Mouse (Mus musculus): ENCODE results near the gene Prim2.
"Not testable (repeated sequence)": the region's sequence is repeated elsewhere in the genome, so short reads cannot be mapped to it uniquely, and the experiment has no call there.

Gene Prim2

DNA sequence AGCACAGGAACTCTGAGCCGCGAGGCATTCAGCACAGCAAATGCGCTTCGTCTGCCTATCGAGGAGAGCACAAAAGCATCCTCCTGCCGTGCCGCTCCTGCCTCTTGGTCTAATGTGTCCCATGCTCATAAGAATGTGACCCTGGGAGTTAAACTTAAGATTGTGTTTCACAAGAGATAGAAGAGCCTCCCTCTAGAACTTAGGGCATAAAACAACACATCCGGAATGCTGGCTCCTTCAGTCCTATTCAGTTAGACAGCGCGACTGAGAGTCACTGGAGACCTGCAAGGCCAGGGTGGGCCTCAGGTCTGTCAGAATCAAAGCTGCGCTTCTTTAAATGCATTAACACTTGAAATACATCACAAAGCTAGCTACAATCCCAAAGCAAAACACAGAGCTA lies 18.7 kb downstream of the Prim2 start:
- DNase-seq: peak; percentile 59

DNA sequence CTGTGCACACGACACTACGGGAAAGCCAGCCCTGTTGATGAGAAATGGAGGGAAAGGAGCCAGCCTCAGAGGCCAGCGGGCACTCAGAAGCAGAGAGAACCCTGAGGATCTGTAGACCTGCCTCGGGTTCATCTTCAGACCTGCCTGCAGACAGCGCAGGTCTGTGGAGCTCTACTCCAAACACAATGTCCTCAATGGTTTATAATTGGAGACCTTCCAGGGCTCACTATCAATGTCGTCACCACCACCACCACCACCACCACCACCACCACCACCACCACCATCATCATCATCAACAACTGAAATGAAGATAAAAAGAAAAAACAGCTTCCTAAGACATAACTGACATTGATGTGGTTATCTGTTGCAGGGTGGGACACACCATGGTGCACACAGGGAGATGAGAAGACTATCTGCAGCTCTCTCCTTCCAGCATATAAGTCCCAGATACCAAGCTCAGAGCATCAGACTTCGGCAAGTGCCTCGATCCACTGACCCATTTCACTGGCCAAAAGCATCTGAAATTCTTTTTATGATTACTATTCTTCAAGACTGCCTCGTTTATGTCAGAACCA lies 20.0 kb downstream of the Prim2 start:
- DNase-seq: peak; percentile 23

DNA sequence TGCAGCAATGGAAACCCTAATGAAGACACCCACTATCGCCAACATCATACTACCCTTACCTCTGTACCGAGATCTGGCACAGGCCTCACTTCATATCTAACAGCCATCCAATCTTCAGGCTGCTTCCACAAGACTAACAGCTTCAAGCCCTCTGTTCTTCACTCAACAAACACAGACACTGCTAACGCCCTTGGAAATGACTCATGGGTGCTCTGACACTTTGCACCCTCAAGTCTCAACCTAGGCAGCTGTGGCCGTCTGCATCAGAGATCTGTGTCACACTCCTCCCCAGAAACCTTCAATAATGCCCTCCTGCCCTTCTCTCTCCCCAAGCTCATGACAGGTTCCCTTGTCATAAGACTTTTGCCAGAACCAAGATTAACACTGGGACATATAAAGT lies 20.6 kb downstream of the Prim2 start:
- DNase-seq: peak; percentile 62

DNA sequence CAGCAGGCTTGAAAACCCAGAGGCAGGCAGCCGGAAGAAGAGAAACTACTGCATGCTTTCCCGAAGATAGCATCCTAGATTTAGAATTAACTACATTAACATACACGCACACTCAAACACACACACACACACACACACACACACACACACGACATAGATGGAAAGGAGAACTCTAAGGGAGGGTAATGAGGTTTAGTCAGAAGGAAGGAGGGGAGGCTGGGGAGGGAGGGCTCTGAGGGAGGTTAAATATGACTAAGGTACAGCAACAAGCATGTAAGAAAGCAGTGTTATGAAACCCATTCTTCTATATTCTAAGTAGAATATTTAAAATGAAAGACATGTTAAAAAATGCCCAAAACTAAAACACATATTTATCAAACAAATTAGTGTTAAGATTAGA lies 21.9 kb downstream of the Prim2 start:
- peak; percentile 16 for DNase-seq

DNA sequence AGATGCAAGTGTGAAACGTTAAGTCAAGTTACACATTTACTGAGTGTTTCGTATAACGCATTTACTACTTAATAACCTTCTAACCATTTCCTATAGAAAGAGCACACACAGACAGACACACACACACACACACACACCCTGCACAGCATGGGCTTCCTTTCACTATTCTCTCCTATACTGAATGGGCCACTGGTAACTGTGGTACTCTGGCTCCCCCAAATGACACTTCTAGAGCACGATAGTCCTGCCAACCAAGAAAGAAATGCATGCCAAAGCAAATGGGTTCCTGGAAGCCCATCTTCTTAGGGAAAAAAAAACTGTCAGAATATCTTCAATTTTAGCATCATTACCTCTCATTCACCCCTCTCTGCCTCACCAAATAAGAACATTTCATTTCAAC lies 22.4 kb downstream of the Prim2 start:
- DNase-seq: peak; percentile 37

DNA sequence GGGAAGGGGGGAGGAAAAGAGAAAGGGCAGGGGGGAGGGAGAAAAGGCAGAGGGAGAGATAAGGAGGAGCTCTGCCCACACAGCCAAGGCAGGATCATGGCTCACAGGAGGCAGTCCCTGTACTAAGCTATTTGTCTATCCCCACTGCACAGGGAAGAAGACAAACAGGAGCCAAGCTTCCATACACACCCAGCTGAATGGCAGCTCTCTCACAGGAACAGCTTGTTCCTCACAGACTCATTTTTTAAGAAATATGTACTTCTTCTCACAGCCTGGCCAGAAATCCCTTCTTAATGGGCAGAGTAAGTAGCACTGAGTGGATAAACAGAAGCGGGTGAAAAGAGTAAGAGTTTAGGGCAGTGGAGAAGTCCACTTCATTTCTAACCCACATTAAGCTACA lies 23.9 kb downstream of the Prim2 start:
- peak; percentile 96 for DNase-seq

DNA sequence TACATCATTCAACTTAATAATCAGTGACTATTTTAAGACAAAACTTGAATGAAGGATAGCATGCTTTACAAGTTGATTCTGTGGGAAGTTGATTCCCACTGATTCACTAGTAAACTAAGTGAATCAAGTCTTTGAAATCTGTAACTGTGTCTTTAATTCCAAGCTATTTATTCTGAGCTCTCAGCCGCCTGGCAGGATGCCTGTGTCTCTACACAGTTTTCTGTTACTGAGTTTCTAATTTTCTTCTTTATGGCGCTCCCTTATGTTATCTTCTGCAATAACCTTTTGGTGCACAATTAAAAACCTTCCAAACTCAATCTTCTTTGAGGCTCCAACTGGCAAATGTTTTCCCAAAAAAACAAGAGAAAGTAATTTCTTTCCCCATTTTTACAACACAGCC lies 28.5 kb downstream of the Prim2 start:
- peak; percentile 66 for DNase-seq

DNA sequence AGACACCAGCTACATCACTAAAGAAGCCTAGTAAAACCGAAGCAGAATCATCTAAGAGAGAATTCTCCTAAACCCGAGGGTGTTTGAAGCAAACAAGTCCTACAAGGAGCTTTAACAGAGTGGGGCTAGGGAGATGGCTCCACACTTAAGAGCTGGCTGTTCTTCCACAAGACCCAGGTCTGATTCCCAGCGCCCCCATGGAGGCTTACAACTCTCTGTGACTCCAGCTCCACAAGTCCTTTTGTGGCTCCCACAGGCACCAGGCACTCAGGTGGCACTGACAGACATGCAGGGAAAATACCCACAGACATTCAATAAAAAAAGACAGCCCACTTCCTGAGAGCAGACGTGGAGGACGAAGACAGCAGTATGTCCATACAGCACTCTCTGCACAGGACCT lies 29.5 kb downstream of the Prim2 start:
- DNase-seq: peak; percentile 56

DNA sequence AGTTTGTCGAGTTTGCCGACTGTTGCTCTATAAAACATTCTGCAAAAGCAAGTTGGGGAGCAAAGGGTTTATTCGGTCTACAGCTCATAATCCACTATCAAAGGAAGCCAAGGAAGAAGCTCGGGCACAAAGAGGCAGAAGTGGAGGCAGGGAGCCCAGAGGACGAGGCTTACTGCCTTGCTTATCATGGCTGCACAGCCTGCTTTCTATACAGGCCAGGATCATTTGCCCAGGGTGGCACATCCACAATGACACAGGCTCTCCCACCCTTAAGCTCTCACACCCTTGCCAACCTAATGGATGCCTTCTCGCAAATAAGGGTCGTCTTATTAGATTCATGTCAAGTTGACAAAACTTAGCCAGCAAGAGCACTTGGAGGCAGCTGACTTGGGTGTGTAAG lies 30.4 kb downstream of the Prim2 start:
- DNase-seq: peak; percentile 55

DNA sequence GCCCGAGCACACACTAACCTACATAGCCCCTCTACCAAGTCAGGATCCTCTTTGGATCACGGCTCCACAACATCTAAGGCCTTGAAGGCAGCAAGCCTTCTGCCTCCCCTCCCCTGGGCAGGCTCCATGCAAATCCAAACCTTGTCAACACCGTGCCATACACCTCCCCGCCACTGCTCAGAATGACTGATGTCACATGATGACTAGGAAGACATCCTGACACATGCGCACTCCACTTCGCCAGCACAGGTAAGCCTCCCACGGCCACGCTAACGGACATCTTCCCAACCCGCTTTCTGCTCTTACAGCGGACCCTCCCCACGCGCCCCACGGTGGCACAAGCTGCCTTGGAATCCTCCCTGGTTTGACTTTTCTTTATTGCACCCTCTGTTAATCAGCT lies 31.8 kb downstream of the Prim2 start:
- DNase-seq: peak; percentile 79

DNA sequence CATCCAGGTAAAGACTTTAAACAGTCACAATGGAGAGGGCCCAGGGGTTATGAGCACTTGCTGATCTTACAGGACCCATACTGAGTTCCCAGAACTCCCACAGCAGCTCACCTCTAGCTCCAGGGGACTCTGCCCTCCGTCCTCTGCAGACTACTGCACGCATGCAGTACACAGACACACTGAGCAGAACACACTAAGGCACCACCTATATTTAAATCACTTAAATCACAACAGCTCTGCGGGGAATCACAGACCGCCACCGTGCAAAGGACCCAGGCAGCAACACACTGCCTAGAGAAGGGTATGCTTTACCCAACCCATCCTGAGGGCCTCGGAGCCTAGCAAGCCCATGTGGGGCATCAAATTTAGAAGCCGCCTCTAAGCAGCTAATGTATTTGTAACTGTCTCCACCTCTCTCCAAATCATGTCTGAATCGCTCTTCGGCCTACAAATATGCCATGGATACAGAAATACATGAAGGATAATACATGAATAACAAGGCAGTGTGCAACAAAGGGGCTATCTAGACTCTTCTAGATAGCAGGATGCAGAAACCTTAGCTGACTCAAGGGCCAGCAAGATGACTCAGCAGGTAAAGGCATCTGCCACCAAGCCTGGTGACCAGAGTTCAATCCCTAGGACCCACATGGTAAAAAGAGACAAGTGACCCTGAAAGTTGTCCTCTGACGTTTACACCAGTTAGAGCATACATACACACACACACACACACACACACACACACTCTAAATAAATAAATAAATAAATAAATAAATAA lies 33.0 kb downstream of the Prim2 start:
- DNase-seq: peak; percentile 75

DNA sequence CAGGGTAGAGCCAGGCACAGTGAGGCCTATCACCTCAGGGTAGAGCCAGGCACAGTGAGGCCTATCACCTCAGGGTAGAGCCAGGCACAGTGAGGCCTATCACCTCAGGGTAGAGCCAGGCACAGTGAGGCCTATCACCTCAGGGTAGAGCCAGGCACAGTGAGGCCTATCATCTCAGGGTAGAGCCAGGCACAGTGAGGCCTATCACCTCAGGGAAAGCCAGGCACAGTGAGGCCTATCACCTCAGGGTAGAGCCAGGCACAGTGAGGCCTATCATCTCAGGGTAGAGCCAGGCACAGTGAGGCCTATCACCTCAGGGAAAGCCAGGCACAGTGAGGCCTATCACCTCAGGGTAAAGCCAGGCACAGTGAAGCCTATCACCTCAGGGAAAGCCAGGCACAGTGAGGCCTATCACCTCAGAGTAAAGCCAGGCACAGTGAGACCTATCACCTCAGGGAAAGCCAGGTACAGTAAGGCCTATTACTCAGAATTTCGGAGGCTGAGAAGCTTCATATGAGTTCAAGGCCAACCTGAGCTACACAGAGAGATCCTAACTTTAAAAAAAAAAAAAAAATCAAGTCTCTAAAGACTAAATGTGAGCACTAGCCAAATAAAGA lies 38.5 kb downstream of the Prim2 start:
- DNase-seq: not testable (repeated sequence)

DNA sequence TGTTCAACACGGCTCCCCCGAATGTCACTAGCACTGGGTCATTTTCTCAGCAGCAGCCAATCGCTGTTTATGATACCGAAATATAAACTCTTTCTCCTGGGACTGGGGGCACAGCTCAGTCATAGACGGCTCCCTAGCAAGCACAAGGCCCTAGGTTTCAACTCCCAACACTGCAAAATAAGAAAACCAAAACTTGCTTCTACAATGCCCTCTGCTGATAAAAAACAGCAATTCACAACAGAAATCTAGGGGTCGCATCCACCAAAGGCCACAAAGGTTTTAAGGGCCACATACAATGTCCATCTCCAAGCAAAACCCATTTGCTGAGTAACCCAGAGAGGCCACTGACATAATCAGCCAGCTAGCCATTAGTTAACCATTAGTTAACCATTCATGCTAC lies 41.8 kb downstream of the Prim2 start:
- peak; percentile 36 for DNase-seq

DNA sequence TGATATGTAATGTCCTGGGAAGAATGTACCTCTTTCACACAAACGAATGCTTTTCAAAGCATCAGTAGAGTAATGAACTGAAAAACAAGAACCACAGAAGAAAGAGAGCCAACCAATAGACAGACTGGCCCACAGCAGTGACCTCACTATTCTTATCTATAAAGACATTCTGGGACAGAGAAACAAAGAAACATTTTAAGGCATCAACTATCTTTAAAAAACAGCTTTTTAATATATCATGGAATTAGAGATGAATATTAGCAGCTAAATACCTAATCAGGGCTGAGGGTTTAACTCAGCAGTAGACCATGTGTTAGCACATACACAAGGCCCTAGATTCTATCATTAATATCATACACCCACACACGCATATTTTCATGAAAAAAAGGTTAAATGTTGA lies 42.5 kb downstream of the Prim2 start:
- no peak for DNase-seq

DNA sequence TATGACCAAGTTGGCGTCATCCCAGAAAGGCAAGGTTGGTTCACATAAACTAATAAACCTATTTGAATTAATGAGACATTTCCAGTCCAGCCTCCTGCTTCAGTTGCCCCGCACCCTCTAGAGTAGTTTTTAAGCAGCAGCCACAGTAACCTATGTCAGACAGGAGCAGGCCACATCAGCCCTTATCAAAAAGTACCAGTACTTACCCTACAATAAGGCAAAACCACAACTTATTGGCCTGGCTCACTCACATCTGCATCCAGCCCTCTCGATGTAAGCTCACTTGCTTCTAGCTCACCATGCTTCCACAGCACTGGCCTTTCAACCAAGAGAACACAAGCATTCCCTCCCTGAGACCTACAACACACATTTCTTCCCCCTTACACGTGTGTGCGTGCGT lies 44.7 kb downstream of the Prim2 start:
- DNase-seq: no peak

DNA sequence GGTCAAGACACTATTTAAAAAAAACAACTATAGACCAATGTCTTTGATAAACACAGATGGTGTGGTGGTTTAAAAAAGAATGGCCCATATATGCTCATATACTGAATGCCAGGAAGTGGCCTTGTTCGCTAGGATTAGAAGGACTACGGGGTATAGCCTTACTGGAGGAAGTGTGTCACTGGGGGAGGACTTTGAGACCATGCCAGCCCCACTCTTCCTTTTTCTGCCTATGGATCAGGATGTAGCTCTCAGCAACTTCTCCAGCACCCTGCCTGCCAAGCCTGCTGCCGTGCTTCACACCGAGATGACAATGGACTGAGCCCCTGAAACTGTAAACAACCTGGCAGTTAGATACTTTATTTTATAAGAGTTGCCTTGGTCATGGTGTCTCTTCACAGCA lies 45.2 kb downstream of the Prim2 start:
- peak; percentile 82 for DNase-seq

DNA sequence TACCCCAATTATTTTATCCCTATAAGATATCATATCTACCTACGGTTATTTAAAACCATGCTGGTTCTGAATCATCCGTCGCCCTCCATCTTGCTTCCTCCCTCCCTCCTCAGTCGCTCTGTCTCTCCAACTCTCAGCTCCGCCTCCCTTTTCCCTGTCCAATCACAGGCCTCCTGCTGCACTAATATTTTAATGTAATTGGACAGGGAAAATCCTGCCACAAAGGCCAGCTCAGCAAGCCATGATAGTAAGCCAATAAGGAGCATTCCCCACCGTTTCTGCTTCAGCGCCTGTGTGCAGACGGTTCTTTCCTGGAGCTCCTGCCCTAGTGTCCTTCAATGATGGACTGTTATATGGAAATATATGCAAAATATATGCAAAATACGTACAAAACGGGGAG lies 47.8 kb downstream of the Prim2 start:
- DNase-seq: no peak

DNA sequence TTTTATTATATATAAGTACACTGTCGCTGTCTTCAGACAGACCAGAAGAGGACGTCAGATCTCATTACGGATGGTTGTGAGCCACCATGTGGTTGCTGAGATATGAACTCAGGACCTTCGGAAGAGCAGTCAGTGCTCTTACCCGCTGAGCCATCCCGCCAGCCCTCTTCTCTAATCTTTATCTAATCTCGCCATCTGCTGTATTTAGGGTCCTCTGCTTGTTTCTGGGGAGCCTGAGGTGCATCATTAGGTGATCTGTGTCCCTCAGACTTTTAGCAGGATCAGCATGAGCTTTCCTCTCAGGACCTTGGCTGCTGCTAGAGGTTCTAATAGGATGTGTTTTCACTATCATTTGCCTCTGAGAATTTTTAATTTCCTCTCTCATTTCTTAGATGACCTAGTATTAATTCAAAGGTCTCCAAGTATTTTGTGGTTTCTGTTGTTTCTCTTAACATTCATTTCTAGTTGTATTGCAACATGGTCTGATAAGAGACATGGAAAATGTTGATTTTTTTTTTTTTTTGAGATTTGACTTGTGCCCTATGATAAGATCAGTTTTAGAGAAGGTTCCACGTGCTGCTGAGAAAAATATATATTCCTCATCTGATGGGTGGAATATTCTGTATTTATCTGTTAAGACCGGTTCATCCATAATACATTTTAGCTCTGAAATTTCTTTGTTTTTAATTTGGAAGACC lies 49.4 kb downstream of the Prim2 start:
- no peak for DNase-seq

DNA sequence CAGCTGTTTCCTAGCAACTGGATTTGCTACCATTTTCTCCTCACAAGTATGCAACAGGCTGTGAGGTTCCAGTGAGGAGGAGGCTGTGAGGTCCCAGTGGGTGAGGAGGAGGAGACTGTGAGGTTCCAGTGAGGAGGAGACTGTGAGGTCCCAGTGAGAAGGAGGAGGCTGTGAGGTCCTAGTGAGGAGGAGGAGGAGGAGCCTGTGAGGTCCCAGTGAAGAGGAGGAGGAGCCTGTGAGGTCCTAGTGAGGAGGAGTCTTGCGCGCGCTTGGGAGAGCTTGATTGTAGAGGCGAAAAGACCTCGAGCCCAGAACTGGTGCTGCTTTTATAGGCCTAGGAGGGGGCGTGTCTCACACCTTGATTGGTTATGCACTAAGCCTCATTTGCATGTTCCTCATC lies 53.0 kb downstream of the Prim2 start:
- DNase-seq: peak; percentile 57

DNA sequence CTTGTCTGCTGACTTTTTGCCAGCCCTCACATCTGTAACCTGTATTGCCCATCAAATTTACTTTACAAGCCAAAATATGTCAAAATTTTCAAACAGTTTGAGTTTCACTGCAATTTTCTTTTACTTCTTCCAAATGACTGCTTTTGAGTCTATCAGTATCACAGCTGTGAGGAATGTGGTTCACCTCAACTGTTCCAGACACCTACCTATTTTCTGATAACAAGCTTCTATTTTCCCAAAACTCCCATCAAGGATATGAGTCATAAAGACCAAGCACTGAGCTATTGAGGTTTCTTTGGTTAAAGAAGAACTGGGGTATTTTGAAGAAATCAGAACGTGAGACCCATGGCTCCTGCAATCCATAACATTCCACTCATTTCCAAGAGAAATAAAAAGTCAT lies 57.5 kb downstream of the Prim2 start:
- no peak for DNase-seq

DNA sequence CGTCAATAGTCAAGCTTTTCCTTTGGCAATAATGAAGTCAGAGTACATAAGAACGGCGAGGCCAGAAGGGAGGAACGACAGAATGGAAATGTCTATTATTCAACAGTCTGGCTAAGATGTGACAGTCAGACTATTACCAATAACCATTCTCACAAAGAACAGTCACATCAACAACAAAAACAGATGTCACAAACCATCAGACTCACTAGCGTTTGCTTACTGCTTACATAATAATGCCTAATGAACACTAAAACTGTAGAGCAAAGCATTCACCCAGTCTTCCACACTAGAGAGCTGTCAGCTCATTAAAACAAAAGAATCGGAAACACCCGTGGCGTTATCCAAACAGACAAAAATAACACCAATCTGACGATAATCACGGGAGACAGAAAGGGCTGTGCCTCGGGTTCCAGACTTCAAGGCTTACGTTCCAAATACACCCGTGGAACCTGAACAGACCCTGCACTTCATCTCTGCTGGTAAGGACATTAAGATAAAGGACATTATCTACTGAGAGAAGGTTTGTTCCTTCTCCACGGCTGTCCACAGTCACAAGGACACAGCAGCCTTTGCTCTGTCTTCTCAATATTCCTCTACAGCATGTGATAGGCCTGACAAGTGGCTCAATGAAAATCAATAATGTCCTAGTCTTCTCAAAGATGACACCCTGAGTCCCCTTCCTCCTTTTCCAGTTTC lies 59.4 kb downstream of the Prim2 start:
- no peak for DNase-seq

DNA sequence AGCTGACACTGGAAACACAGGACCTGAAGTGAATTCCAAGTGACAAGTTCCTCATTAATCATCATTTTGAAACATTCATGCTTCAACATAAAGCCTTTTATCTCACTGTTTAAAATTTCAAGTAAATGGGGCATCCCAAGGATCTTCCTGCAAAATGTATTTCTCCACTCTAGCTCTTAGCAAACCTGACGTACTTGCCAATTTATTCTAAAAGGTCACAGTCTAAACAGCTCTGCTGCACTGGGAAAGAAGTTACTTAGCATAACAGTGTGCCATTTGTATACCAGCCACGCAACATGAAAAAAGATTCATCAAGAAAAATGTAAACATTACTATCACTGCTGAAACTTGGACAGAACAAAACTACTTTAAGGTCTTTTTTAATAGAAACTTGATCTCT lies 61.5 kb downstream of the Prim2 start:
- DNase-seq: no peak

DNA sequence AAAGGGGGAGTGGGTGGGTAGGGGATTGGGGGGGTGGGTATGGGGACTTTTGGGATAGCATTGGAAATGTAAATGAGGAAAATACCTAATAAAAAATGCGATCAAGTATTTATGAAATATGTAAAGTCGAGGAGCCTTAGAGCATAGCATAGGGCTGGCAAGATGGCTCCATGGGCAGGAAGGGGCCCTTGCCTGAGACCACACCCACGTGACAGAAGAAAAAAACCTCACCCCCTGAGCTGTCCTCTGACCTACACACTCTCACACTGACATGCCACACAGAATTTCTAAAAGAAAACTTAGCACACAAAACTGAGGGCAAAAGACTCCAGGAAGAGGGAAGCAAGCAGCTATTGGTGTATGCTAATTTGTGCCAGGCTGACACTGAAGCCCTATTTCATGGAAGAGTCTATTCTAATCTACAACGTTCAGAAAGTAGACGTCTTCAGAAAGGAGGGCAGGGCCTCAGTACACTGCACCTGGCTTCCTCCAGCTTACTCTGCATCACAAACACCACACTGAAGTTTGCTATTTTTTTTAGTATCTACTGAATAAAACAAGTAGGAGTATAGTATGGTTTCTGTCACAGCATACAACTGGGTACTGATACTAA lies 65.4 kb downstream of the Prim2 start:
- peak; percentile 82 for DNase-seq

All from heart, adult 11 months (tissue).